ENCODE assay signal across 8 mouse cellular contexts in the genomic region with DNA sequence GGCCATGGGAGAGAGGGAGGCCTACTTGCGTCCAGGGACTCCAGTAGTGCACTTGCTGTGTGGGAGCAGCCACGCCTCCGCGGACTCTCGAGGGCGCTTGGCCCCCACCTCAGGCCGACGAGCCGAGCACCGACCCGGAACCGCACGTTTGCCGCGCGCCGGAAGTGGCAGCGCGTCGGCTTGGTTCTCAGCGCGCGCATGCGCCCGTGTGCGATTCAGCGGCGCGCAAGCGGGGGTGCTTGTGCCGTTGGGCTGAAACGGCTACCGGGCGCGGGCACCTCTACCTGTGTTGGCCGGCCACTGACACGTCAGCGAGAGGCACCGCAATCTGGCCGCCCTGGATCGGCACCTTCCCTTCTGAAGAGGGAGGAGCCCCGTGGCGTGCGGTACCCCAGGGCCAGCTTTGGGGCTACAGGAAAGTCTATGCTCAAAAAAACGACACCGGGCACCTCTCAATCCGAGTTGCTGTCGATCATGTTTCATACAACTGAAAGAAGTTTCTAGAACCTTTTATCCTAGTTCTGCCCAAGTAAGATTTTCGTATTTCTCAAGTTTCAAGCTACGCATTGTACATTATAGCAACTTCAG. TPM values are rescaled to one million over a fixed set of nuclear protein-coding genes. Genes with fewer than 3 reads are reported as not detected.
DNase-seq lines count a peak whose midpoint lies in the region; ATAC-seq and TF ChIP-seq lines count a peak whose summit lies in the region.

Golga1 (minus strand) TSS at position 142 of the 588 bp plus-strand sequence.

- peak within 1 kb of the TSS; percentile 83 for H3K4me2 ChIP-seq in forebrain, postnatal 0 days (ENCODE audit: low read depth)
- H3K4me2 ChIP-seq in lung, embryonic 15.5 days: peak within 1 kb of the TSS; percentile 85

- H3K9me3 ChIP-seq in G1E (replicated peaks): no peaks in the 10 kb centered on the region
- H3K9me3 ChIP-seq in forebrain, postnatal 0 days (ENCODE audit: low read length): no peaks in the 10 kb centered on the region
- H3K9me3 ChIP-seq in lung, embryonic 15.5 days: no peaks in the 10 kb centered on the region

- peak within 1 kb of the TSS; percentile 91 for H3K4me3 ChIP-seq in G1E (ENCODE audit: low read depth, low read length)
- peak within 1 kb of the TSS; percentile 96 for H3K4me3 ChIP-seq in forebrain, postnatal 0 days (ENCODE audit: low read depth, low read length)
- H3K4me3 ChIP-seq in lung, embryonic 15.5 days: peak within 1 kb of the TSS; percentile 94

- H3K36me3 ChIP-seq in G1E (replicated peaks): peaks cover 23% of the 10 kb centered on the region
- H3K36me3 ChIP-seq in forebrain, postnatal 0 days (ENCODE audit: insufficient read depth): peaks cover 10% of the 10 kb centered on the region
- H3K36me3 ChIP-seq in lung, embryonic 15.5 days: peaks cover 7% of the 10 kb centered on the region; the same call in 1 of the 2 replicates

- H3K27ac ChIP-seq in forebrain, postnatal 0 days (ENCODE audit: low read depth, low read length): peak within 1 kb of the TSS; percentile 82
- H3K27ac ChIP-seq in lung, embryonic 15.5 days: peak within 1 kb of the TSS; percentile 89

- peak; percentile 89 for DNase-seq in G1E (ENCODE audit: low spot score)
- peak; percentile 88 to 93 for DNase-seq in cerebellum, adult 18-20 months
- peak; percentile 96 for DNase-seq in forebrain, postnatal 0 days
- peak; percentile 93 for DNase-seq in heart, postnatal 4 days
- peak; percentile 83 to 85 for DNase-seq in layer of hippocampus, adult 8-10 months (ENCODE audit: low spot score in 2 of 2)
- DNase-seq in ovary, adult 18-20 months (ENCODE audit: low spot score): peak; percentile 90
- DNase-seq in thymus, postnatal 0 days (ENCODE audit: low spot score): peak; percentile 95

- ATAC-seq in G1E (ENCODE audit: extremely low read depth, insufficient number of reproducible peaks, low FRiP score, poor library complexity, severe bottlenecking): peak; percentile 93
- peak; percentile 99 for ATAC-seq in forebrain, postnatal 0 days
- ATAC-seq in lung, embryonic 15.5 days (ENCODE audit: borderline replicate concordance, extremely low read depth, low FRiP score, low TSS enrichment): peak; percentile 98

- no peak for TF ChIP-seq CTCF in G1E (IDR thresholded peaks at IDR 0.05; ENCODE audit: low read depth, low read length)
- no peak for TF ChIP-seq CTCF in forebrain, postnatal 0 days (IDR thresholded peaks at IDR 0.05; ENCODE audit: low read depth)

- no peaks in the 10 kb centered on the region for H3K27me3 ChIP-seq in G1E (ENCODE audit: insufficient read depth, low read length)
- H3K27me3 ChIP-seq in forebrain, postnatal 0 days (ENCODE audit: insufficient read depth, low read length): no peaks in the 10 kb centered on the region
- H3K27me3 ChIP-seq in lung, embryonic 15.5 days: no peaks in the 10 kb centered on the region

- WGBS in forebrain, postnatal 0 days: under 1% methylated on average over 50 of the region's 50 CpGs
- under 1% methylated on average over 50 of the region's 50 CpGs for WGBS in lung, embryonic 15.5 days

- peaks cover 11% of the 10 kb centered on the region for H3K4me1 ChIP-seq in G1E (ENCODE audit: insufficient read depth, low read depth, low read length)
- peaks cover 6% of the 10 kb centered on the region for H3K4me1 ChIP-seq in forebrain, postnatal 0 days (ENCODE audit: insufficient read depth)
- peaks cover 6% of the 10 kb centered on the region; the same call in 1 of the 2 replicates for H3K4me1 ChIP-seq in lung, embryonic 15.5 days

- H3K9ac ChIP-seq in forebrain, postnatal 0 days: peak within 1 kb of the TSS; percentile 94
- H3K9ac ChIP-seq in lung, embryonic 15.5 days: peak within 1 kb of the TSS; percentile 85

RNA-seq across cellular contexts. Expression of gene Golga1, which starts in this region (rescaled TPM):
- 29.4 and 33.5 TPM in 2 replicates for total RNA-seq in G1E (2014; fragmentation: Nextera tagmentation)
- total RNA-seq in G1E (2017): 26.7 and 27.9 TPM in 2 replicates
- 1.9 and 2.3 TPM in 2 replicates for polyA plus RNA-seq in G1E (2012)
- 28.3 and 36.2 TPM in 2 replicates for total RNA-seq in forebrain, postnatal 0 days (2014; rRNA removed)
- polyA plus RNA-seq in forebrain, postnatal 0 days (2015; fragmentation: Nextera tagmentation; extraction: Ambion mirVana): 19.6 and 23.9 TPM in 2 replicates
- 10 to 100 TPM; 20.0 to 22.4 TPM for total RNA-seq in heart, postnatal 4 days (2021)
- 10 to 100 TPM; 27.3 to 44.0 (median 35.9) TPM for total RNA-seq in layer of hippocampus, adult 8-10 months (2022)
- polyA plus RNA-seq in lung, embryonic 15.5 days (2015; fragmentation: Nextera tagmentation; extraction: Ambion mirVana): 24.9 TPM in 2 replicates
- 27.5 and 30.2 TPM in 2 replicates for polyA plus RNA-seq in thymus, postnatal 0 days (2015; fragmentation: Nextera tagmentation; extraction: Ambion mirVana)

Comparison
In these comparisons a context has a peak if more than half of its experiments do, and no peak if none do; other contexts are left out.
1. Peak in every context shown above with its lines: DNase-seq, ATAC-seq, H3K4me3 ChIP-seq and H3K27ac ChIP-seq.